Mouse (Mus musculus): Measurements from ENCODE around the gene Dok5.

GRCm38 (mm10) chr2:170791332-170792017 lies 59.9 kb downstream of the Dok5 start:
- TF ChIP-seq CTCF (IDR thresholded peaks at IDR 0.05; ENCODE audit: extremely low read depth, insufficient read depth, insufficient read length, insufficient replicate concordance) (no peak), POLR2A (IDR thresholded peaks at IDR 0.05; ENCODE audit: low read depth, low read length) (no peak)
